Mouse (Mus musculus): Measurements from ENCODE around the gene Olfr780.

GRCm38 (mm10) chr10:129357307-129357706 lies 39.4 kb downstream of the Olfr780 start:
- TF ChIP-seq EP300 (optimal IDR thresholded peaks at IDR 0.05) = no peak
- no peak for TF ChIP-seq CTCF (IDR thresholded peaks at IDR 0.05; ENCODE audit: low read depth)

Measured in stomach, postnatal 0 days (tissue).